Mouse (Mus musculus): ENCODE data around the gene Gnai3.

- TF ChIP-seq POLR2A (IDR thresholded peaks at IDR 0.05; ENCODE audit: insufficient read length, low read depth) (no peak), MYOG (IDR thresholded peaks at IDR 0.05; ENCODE audit: control insufficient read depth in 1 of 3, insufficient read depth in 1 of 3, insufficient read length in 2 of 3, low read depth in 2 of 3) (no peak)
Measured at GRCm38 (mm10) chr3:108185460-108186097, 39.6 kb upstream of the Gnai3 start.
